Comparison of ENCODE assay signal across 9 mouse cellular contexts in genomic region chr7:144294239-144295200, GRCm38 (mm10).
A peak's percentile ranks its signal among the peaks of the same experiment; 100 is the strongest.
DNase-seq lines count a peak whose midpoint lies in the region; ATAC-seq and TF ChIP-seq lines count a peak whose summit lies in the region.
"Had no signal": no experiment of that assay in that cellular context is flagged by ENCODE, and none has a peak within 500 bp of the region (broad histone marks: within the 10 kb centered on the region; RNA-seq: fewer than 3 reads in every experiment).

No protein-coding gene starts in this region.

- TF ChIP-seq EP300 in liver, postnatal 0 days (IDR thresholded peaks at IDR 0.05; ENCODE audit: low read depth), result no peak
- no peak for TF ChIP-seq EP300 in heart, adult 2 months (IDR thresholded peaks at IDR 0.05; ENCODE audit: insufficient read depth, low read depth, low read length)

- no peak for TF ChIP-seq CTCF in liver, postnatal 0 days (IDR thresholded peaks at IDR 0.05; ENCODE audit: low read depth)
- no peak for TF ChIP-seq CTCF in heart, adult 2 months (IDR thresholded peaks at IDR 0.05)

- DNase-seq in kidney, postnatal 4 days, result peak; percentile 79 to 80
- DNase-seq in kidney, adult 11 months, result no peak
- peak; percentile 74 for DNase-seq in NIH3T3 (ENCODE audit: low read depth)
- DNase-seq in liver, postnatal 0 days, result peak; percentile 29
- DNase-seq in left cerebral cortex, postnatal 14 days (ENCODE audit: low spot score in 2 of 2), result no peak
- DNase-seq in gastrocnemius, adult 8-10 months (ENCODE audit: low spot score in 2 of 2), result no peak
- DNase-seq in heart, adult 2 months, result no peak

- H3K79me2 ChIP-seq in heart, adult 2 months (replicated peaks; ENCODE audit: control insufficient read depth, insufficient read depth, low read length), result no peaks in the 10 kb centered on the region

- no peaks in the 10 kb centered on the region for H3K27me3 ChIP-seq in liver, postnatal 0 days (ENCODE audit: insufficient read depth, low read length)
- no peaks in the 10 kb centered on the region for H3K27me3 ChIP-seq in heart, adult 2 months (ENCODE audit: control insufficient read depth, insufficient read depth, low read length)
- H3K27me3 ChIP-seq: limb, embryonic 13.5 days had no signal

- peak; percentile 71 for ATAC-seq in common myeloid progenitor, adult 5-6 weeks (replicated peaks; ENCODE audit: low read depth, poor library complexity, severe bottlenecking)
- no peak for ATAC-seq in liver, postnatal 0 days

- H3K4me1 ChIP-seq in liver, postnatal 0 days (ENCODE audit: insufficient read depth), result no peaks in the 10 kb centered on the region
- no peaks in the 10 kb centered on the region for H3K4me1 ChIP-seq in heart, adult 2 months (ENCODE audit: control insufficient read depth, insufficient read depth, low read length)
- H3K4me1 ChIP-seq: limb, embryonic 13.5 days had no signal

- no peak overlapping the region for H3K27ac ChIP-seq in liver, postnatal 0 days (ENCODE audit: low read depth)
- no peak overlapping the region for H3K27ac ChIP-seq in heart, adult 2 months
- H3K27ac ChIP-seq: limb, embryonic 13.5 days had no signal

- no peaks in the 10 kb centered on the region for H3K36me3 ChIP-seq in liver, postnatal 0 days (replicated peaks; ENCODE audit: insufficient read depth, low read length)
- H3K36me3 ChIP-seq in heart, adult 2 months (ENCODE audit: control insufficient read depth, insufficient read depth, low read length), result no peaks in the 10 kb centered on the region
- H3K36me3 ChIP-seq: limb, embryonic 13.5 days had no signal

- H3K9ac ChIP-seq in liver, postnatal 0 days (replicated peaks), result no peak overlapping the region
- no peak overlapping the region for H3K9ac ChIP-seq in heart, adult 2 months (ENCODE audit: low read depth, low read length)
- H3K9ac ChIP-seq: limb, embryonic 13.5 days had no signal

- no peak for TF ChIP-seq POLR2A in heart, adult 2 months (IDR thresholded peaks at IDR 0.05; ENCODE audit: insufficient read depth, low read depth, low read length)

- no peak overlapping the region for H3K4me3 ChIP-seq in liver, postnatal 0 days (ENCODE audit: low read depth, low read length)
- H3K4me3 ChIP-seq in heart, adult 2 months, result no peak overlapping the region
- H3K4me3 ChIP-seq: limb, embryonic 13.5 days had no signal

- WGBS in liver, postnatal 0 days (ENCODE audit: insufficient replicate concordance), result 45% methylated on average over 13 of the region's 13 CpGs
- 38% methylated on average over 13 of the region's 13 CpGs for WGBS in heart, adult 2 months

- intact Hi-C loops in left cerebral cortex, postnatal 14 days (cut with DNase I), result no loop called here
- intact Hi-C loops in heart, adult 2 months (cut with DNase I), result no loop called here

- no peak overlapping the region for H3K4me2 ChIP-seq in liver, postnatal 0 days (ENCODE audit: low read depth, low read length)
- H3K4me2 ChIP-seq: limb, embryonic 13.5 days had no signal

- H3K9me3 ChIP-seq in liver, postnatal 0 days (ENCODE audit: low read length), result no peaks in the 10 kb centered on the region
- H3K9me3 ChIP-seq: limb, embryonic 13.5 days had no signal

Comparison
In these comparisons a context has a peak if more than half of its experiments do, and no peak if none do; other contexts are left out.
1. DNase-seq: peak in kidney, postnatal 4 days (2 of 2), NIH3T3 (single experiment) and liver, postnatal 0 days (single experiment); none in kidney, adult 11 months (single experiment), left cerebral cortex, postnatal 14 days (0 of 2), gastrocnemius, adult 8-10 months (0 of 2) and heart, adult 2 months (0 of 2).